Mouse (Mus musculus): Measurements from ENCODE around the gene Hmx1. TPM values are rescaled to one million over a fixed set of nuclear protein-coding genes. Genes with fewer than 3 reads are reported as not detected.

Gene Hmx1
- not detected for polyA plus RNA-seq (2015; fragmentation: Illumina TruSeq; extraction: RNeasy Lipid Tissue Mini Kit (QIAGEN cat#74804); ENCODE audit: insufficient read depth, low replicate concordance)

GRCm38 (mm10) chr5:35388491-35389111, at the start of gene Hmx1:
Gene Hmx1 (plus strand): TSS chr5:35389108.

Other genes starting within 250 kb of the Hmx1 start
- not detected for gene Adra2c, start 110.8 kb upstream of the Hmx1 start, polyA plus RNA-seq (2015; fragmentation: Illumina TruSeq; extraction: RNeasy Lipid Tissue Mini Kit (QIAGEN cat#74804); ENCODE audit: insufficient read depth, low replicate concordance)
- 0.10 TPM for gene Cpz, start 136.6 kb downstream of the Hmx1 start, polyA plus RNA-seq (2015; fragmentation: Illumina TruSeq; extraction: RNeasy Lipid Tissue Mini Kit (QIAGEN cat#74804); ENCODE audit: insufficient read depth, low replicate concordance)
- gene Trmt44, start 186.0 kb downstream of the Hmx1 start, polyA plus RNA-seq (2015; fragmentation: Illumina TruSeq; extraction: RNeasy Lipid Tissue Mini Kit (QIAGEN cat#74804); ENCODE audit: insufficient read depth, low replicate concordance), result 5.8 TPM
- gene Acox3, start 193.9 kb downstream of the Hmx1 start, polyA plus RNA-seq (2015; fragmentation: Illumina TruSeq; extraction: RNeasy Lipid Tissue Mini Kit (QIAGEN cat#74804); ENCODE audit: insufficient read depth, low replicate concordance), result 80.6 TPM